Mouse (Mus musculus) bone marrow, adult 2 months (tissue): ENCODE measurements around the gene Ttll12.

Experiments used
- CTCF ChIP-seq: fragments of 200-500 bp; IDR thresholded peaks from 2 replicates; pipeline ENCODE4 v1.5.1; 2011; ENCODE audit warnings: low read length, control low read depth; ENCODE audit not compliant: control insufficient read depth, insufficient read depth
- POLR2A ChIP-seq: fragments of 200-500 bp; IDR thresholded peaks from 2 replicates; pipeline ENCODE4 v1.6.1; 2011; ENCODE audit warnings: low read depth, mild to moderate bottlenecking, control low read depth, low read length, borderline replicate concordance; ENCODE audit not compliant: control insufficient read depth

GRCm38 (mm10) chr15:83529765-83530164 is 65.2 kb downstream of the Ttll12 start:
- TF ChIP-seq POLR2A (no peak), CTCF (no peak)
